Mouse (Mus musculus) heart, adult 11 months (tissue): ENCODE measurements around the gene Hps4.
"Not testable (repeated sequence)": the region's sequence is repeated elsewhere in the genome, so short reads cannot be mapped to it uniquely, and the experiment has no call there.

Experiments used
- DNase-seq: peaks from one replicate; pipeline ENCODE4 v3.0.0; 2022

Hps4 gene

DNA sequence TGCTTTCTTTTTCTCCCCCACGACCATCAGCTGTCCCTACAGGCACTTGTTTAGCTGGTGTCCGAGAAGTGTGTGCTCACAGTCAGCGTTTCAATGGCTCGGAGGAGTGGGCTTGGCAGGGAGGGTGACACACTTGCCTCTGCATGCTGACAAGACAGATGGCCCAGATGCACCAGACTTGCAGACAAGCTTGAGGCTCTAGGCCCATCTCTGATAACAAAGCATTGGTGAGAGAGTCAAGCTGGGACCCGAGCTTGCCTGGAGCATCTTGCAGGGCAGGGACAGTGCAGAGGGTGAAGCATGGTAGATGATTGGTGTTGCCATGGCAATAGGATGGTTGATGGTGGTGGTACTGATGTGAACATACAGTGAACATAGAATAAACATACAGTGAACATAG, 66.4 kb downstream of the Hps4 start:
- DNase-seq: no peak

DNA sequence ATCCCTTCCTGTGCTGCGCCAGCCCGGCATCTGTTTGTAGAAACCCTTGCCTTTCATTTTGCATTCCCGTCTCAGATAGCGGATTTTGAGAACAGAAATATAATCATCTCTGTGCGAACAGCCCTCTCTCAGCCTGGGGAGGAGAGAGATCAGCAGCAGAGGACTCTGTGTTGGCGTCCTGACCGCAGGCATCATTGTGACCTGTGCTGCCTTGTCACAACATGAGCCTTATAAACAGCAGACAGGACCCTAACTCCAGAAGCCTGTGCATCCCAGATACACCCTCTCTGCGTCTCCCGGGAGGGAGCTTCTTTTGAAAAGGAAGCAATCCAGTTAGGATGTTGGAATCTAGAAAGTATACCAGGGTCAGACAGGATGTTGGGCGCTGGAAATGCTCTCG, 68.2 kb downstream of the Hps4 start:
- DNase-seq: no peak

DNA sequence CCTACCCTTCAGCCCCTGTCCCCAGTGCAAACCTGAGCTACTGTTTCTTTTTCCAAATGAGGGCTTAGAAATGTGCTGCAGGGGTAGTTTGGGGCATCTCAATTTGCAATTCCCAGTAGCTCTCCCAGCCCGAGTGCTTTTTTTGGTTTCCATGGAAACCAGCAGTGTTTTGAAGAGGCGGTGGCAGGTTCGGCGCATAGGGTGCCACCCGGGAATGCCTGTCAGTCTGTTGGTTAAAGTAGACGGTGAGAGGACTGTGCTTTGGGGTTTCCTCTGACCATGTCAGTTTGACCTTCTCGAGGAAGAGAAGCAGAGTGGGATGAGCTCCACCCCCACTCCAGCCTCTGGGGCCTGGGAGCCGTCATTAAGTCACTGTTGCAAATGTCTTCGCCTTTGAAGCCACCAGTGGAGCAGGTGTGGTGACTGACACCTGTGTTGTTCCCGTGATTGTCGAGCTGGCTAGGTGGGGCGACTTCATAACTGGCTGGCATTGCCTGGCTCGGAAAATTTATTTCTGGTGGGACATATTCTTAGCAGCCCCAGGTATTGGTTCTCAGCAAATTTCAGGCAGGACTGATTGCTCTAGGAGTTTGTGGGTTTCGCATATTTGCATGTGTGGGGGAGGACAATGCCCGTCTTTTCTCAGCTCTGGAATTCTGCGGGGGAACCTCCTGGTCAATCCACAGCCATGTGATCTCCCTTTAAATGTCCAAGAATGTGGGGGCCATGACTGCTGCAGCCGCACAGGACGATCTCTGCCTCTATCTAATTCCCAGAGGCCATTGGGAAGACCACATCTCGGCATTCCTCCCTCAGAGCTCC, 68.8 kb downstream of the Hps4 start:
- no peak for DNase-seq

DNA sequence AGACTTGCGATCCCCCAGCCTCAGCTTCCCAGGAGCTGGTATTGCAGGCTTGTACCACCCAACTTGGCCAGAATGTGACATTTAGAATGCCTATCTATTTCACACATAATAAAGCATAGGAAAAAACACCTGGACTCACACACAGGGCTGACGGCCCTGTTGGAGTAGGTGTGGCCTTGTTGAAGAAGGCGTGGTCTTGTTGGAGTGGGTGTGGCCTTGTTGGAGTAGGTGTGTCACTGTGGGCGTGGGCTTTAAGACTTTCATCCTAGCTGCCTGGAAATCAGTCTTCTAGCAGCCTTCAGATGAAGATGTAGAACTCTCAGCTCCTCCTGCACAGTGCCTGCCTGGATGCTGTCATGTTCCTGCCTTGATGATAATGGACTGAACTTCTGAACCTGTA, 69.9 kb downstream of the Hps4 start:
- DNase-seq: not testable (repeated sequence)

DNA sequence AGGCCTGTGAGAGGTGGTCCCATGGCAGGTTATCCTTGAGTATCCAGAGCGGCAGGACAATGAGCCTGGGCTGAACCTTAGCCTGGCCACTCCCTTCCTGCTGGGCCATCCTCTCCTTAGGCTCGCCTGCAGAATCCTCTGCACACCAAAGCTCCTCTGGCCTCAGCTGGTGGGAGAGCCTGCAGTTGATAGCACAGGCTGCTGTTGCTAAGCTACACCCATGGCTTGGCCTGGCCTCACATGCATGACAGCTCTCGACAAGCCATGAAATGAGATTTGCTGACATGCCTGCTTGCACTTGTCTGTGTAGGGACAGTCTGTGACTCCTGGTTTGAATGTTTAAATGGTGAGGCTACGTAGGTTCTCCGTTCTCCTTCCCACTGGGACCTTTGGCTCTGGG, 73.8 kb downstream of the Hps4 start:
- DNase-seq: no peak

DNA sequence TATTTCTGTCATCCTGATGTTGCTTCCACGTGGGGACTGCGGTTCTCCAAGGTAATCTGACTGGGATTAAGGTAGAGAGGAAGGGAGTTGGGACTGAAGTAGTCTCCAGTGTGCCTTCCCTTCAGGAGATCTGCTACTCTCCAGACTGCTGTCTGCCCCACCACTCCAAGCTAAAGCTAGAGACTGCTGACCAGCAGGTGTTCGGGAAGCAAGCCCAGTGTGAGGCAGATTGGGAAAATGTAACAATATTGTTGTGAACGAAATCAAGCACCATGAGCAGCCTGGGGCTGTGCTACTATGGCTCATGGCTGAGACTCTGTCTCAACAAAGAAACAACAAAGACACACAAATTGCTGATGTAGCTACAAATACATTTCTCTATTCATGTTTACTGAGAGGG, 75.1 kb downstream of the Hps4 start:
- DNase-seq: no peak

DNA sequence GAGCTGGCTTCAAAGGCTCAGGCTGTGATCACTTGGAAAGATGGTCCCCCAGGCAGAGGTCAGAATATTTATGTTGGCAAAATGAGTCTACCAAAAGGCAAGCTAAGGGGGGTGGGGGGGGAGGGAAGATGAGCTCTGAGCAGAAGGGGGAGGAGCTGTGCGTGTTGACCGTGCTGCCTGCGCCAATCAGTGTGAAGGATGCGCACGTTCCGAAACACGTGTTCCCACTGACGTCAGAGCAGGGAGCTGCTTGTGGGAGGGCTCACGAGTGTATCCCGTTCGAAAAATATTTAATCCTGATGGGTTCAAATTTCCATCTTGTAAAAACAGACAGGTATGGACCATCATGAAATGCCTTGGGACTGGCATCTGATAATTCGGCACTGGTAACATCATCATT, 76.7 kb downstream of the Hps4 start:
- no peak for DNase-seq

DNA sequence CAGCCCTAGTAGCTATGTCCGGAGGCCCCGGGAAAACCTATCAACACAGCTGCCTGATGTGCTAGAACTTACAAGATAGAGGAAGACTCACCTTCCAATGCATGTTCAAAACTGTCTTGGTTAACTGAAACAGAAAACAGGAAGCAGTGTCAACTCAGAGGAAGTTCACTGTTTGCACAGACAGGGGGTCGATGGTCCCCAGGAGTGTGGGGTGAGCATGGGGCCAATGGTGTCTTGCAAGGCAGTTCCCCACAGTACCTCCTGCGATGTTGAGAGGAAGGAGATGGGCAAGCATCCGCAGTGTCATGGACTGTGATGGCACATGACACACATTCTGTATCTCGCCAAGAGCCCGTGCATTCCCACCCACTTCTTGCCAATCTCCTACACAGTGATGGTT, 83.8 kb downstream of the Hps4 start:
- no peak for DNase-seq

DNA sequence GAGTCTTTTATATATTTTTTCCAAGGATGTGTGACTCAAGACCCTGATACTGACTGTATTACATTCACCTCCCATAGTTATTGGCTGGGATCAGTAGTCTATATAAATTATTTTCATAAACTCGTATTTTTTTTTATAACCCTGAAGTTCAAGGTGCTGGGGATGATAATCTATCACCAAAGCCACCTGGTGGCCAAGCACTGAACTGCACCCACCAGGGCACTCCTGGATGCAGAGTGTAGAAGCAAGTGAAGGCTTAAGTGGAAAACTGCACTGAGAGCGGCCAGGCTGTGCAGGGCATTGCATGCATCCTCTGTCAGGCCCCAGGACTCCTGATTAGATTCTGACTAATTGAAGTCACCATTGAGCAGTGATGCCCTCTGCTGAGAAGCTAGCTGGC, 84.4 kb downstream of the Hps4 start:
- DNase-seq: no peak
